Mouse (Mus musculus) small intestine, adult 2 months (tissue): ENCODE results near the gene Pkn2. TPM values are rescaled to one million over a fixed set of nuclear protein-coding genes. Genes with fewer than 3 reads are reported as not detected.

Experiments used
- H3K27ac ChIP-seq: fragments of 200-500 bp; 2 replicates; pipeline ENCODE4 v1.5.1; 2012; ENCODE audit warnings: low read depth, low read length, control low read depth, inconsistent platforms; ENCODE audit not compliant: insufficient read depth
- H3K27me3 ChIP-seq: fragments of 200-500 bp; 2 replicates; pipeline ENCODE4 v1.6.1; 2012; ENCODE audit warnings: mild to moderate bottlenecking, moderate library complexity, low read length, inconsistent platforms; ENCODE audit not compliant: control insufficient read depth, insufficient read depth
- H3K36me3 ChIP-seq: fragments of 200-500 bp; 2 replicates; pipeline ENCODE4 v1.6.1; 2012; ENCODE audit warnings: mild to moderate bottlenecking, low read length, control low read depth, inconsistent platforms; ENCODE audit not compliant: control insufficient read depth, insufficient read depth
- H3K4me1 ChIP-seq: fragments of 200-500 bp; 2 replicates; pipeline ENCODE4 v1.6.1; 2012; ENCODE audit warnings: low read length, inconsistent platforms, mixed read lengths; ENCODE audit not compliant: control insufficient read depth, insufficient read depth, insufficient read length
- H3K4me3 ChIP-seq: fragments of 200-500 bp; 2 replicates; pipeline ENCODE4 v1.5.1; 2012; ENCODE audit warnings: low read depth, mild to moderate bottlenecking, control low read depth, inconsistent platforms, low read length, moderate library complexity
- CTCF ChIP-seq: fragments of 200-500 bp; IDR thresholded peaks from 2 replicates; pipeline ENCODE4 v1.5.1; 2012; ENCODE audit warnings: low read depth, mild to moderate bottlenecking, control low read depth, inconsistent platforms, low read length, moderate library complexity, mixed read lengths; ENCODE audit not compliant: insufficient replicate concordance, insufficient read length; ENCODE audit errors: extremely low read depth
- POLR2A ChIP-seq: fragments of 200-500 bp; IDR thresholded peaks from 2 replicates; pipeline ENCODE4 v1.6.1; 2012; ENCODE audit warnings: low read depth, mild to moderate bottlenecking, control low read depth, inconsistent platforms, low read length, moderate library complexity
- WGBS: fragments of 180-500 bp; shearing (Covaris S2); methylation state at CpG from one replicate; pipeline ENCODE4 v1.1.7; 2018; 5-methylcytosine and 5-hydroxymethylcytosine counted together
- polyA plus RNA-seq: library from polyadenylated mRNA; depleted of rRNA; stranded (reverse); fragments of >200 nt; gene quantifications from 2 replicates; pipeline ENCODE4 v1.2.3, GENCODE M21; 2012

Pkn2 gene
- polyA plus RNA-seq, 1 experiment = 56.8 TPM

DNA sequence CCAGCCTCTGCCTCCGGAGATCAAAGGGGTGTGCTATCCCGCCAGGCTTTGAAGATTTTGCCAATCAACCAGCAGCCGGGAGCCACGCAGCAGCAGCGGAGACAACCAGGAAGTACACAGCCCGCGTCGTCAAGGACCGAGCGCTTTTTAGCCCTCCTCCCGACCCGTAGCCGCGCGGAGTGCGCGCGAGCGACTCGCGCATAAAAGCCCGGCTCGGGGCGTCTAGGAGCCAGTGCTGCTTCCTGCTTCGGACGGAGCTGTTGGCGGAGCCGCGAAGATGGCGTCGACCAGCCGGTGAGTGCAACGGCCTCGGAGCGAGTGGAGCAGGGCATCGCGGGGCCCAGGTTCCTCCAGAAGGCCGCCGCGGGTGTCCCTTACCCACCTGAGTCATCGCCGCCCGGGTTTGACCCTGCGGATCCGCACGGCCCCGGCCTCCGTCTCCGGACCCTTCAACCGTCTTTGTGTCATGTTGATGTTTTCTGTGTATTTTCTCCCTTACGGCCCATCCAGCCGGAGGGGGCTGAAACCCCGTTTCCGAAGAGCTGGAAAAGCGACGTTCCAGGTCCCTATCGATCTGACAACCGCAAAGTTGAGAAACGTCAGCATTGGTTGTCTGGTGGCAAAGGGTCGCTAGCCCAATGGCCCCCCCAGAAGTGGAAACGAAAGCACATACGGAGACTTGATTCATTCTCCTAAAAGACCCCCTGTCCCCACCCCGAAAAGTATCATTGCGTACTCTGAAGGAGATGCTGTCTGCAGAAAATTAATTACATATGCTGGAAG lies 116.6 kb downstream of the Pkn2 start, which contains the start of gene Gtf2b:
TSS of gene Gtf2b (plus strand) at position 51 of the 783 bp plus-strand sequence.
- Histone ChIP-seq H3K4me1 (peaks cover 7% of the 10 kb centered on the region; the same call in 1 of the 2 replicates), H3K27ac (peak within 1 kb of the TSS; percentile 75), H3K27me3 (no peaks in the 10 kb centered on the region), H3K36me3 (0 out of 2 replicates have a peak, but pooled peaks cover 2% of the 10 kb centered on the region), H3K4me3 (peak within 1 kb of the TSS; percentile 85)
- TF ChIP-seq POLR2A = peak; percentile 99
- TF ChIP-seq CTCF = no peak
- under 1% methylated on average over 64 of the region's 64 CpGs for WGBS

- 70% methylated on average over 6 of the region's 6 CpGs for WGBS
- H3K4me1 ChIP-seq = no peaks in the 10 kb centered on the region
- no peak overlapping the region for H3K27ac ChIP-seq
- H3K4me3 ChIP-seq = no peak overlapping the region
- no peaks in the 10 kb centered on the region for H3K36me3 ChIP-seq
- no peaks in the 10 kb centered on the region for H3K27me3 ChIP-seq
- TF ChIP-seq POLR2A (no peak), CTCF (no peak)
Measured at GRCm38 (mm10) chr3:142760356-142760755, 121.4 kb downstream of the Pkn2 start.

- Histone ChIP-seq H3K36me3 (no peaks in the 10 kb centered on the region), H3K27ac (no peak overlapping the region), H3K4me3 (no peak overlapping the region), H3K27me3 (no peaks in the 10 kb centered on the region), H3K4me1 (no peaks in the 10 kb centered on the region)
- no peak for TF ChIP-seq POLR2A
- TF ChIP-seq CTCF = no peak
- 86% methylated on average over 7 of the region's 7 CpGs for WGBS
Measured at GRCm38 (mm10) chr3:142758593-142758992, 123.2 kb downstream of the Pkn2 start.

- no peaks in the 10 kb centered on the region for H3K4me1 ChIP-seq
- no peak overlapping the region for H3K4me3 ChIP-seq
- 21% methylated on average over 12 of the region's 12 CpGs for WGBS
- no peak for TF ChIP-seq POLR2A
- no peak for TF ChIP-seq CTCF
- H3K36me3 ChIP-seq = no peaks in the 10 kb centered on the region
- H3K27me3 ChIP-seq = no peaks in the 10 kb centered on the region
- H3K27ac ChIP-seq = no peak overlapping the region
Measured at GRCm38 (mm10) chr3:142757841-142758240, 124.0 kb downstream of the Pkn2 start.

DNA sequence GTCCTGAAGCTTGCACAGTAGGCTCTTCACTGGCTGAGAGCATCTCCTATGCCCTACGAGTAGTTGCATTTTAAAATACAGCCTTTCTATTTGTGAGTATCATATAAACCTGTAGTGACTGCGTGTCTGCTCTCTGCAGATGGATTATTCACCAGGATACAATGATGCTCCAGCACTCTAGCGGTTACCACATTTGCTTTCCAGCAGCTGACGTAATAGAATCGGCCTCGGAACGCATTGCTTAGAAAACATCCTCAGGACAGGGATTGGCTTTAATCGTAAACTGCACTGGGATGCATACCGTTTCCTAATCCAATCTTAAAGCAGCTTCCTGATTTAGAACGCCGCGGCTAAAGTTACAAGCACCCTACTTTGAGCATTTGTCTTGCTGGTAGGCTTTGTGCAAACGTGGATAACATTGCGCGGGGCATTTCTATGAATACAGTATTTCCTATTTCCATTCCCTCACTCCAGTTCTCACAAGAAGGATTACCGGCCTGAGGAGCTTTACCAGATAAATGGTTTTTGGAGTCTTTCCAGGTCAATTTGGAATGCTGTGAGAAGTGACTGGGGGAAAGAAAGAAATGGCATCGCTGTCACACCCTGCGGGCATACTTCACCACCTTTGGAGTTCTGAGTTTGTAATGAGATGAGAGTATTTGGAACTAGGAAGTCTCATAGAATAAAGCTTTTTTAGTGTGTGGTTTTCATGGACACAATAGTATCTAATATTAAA lies 126.5 kb downstream of the Pkn2 start:
- Histone ChIP-seq H3K4me1 (peaks cover under 1% of the 10 kb centered on the region; the same call in 1 of the 2 replicates), H3K27ac (no peak overlapping the region), H3K27me3 (no peaks in the 10 kb centered on the region), H3K36me3 (no peaks in the 10 kb centered on the region), H3K4me3 (no peak overlapping the region)
- WGBS = 90% methylated on average over 18 of the region's 18 CpGs
- TF ChIP-seq POLR2A = no peak
- no peak for TF ChIP-seq CTCF

DNA sequence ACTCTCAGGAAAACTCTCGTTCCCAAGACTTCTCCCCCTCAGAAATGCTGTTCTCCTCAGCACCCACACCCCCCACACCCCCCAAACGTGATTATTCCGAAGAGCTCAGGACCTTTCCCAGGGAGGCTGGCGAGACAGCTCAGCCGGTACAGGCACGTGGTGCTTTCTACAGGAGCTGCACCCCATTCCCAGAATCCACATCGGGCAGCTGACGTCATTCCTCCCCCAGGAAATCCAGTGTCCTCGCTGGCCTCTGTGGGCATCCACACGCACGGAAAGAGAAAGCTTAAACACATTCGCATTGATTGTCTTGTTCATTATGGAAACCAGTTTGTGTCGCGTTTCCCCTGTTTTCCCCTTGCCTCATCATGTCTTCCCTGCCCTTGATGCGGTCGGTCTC lies 132.7 kb downstream of the Pkn2 start:
- Histone ChIP-seq H3K36me3 (no peaks in the 10 kb centered on the region), H3K27ac (no peak overlapping the region), H3K27me3 (no peaks in the 10 kb centered on the region), H3K4me3 (no peak overlapping the region), H3K4me1 (peaks cover 24% of the 10 kb centered on the region)
- TF ChIP-seq POLR2A = no peak
- TF ChIP-seq CTCF = no peak
- 89% methylated on average over 16 of the region's 16 CpGs for WGBS

DNA sequence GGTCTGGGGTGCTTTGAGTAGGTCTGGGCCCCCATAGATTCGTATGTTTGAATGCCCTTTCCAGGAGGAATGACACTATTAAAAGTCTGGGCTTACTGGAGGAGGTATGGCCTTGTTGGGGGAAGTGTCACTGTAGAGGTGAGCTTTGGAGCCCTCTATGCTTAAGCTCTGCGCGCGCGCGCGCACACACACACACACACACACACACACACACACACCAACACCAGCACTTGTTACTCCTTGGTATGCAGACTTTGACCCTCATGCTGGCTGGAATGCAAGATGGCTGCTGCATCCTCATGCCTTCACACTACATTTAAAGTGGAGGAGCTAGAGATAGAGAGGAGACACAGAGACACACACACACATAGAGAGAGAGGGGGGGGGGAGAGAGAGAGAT lies 134.1 kb downstream of the Pkn2 start:
- TF ChIP-seq POLR2A (no peak), CTCF (no peak)
- 96% methylated on average over 7 of the region's 7 CpGs for WGBS
- Histone ChIP-seq H3K27me3 (no peaks in the 10 kb centered on the region), H3K4me1 (peaks cover 25% of the 10 kb centered on the region), H3K36me3 (no peaks in the 10 kb centered on the region), H3K4me3 (no peak overlapping the region), H3K27ac (no peak overlapping the region)
